Mouse (Mus musculus) limb, embryonic 13.5 days (tissue): ENCODE measurements at regions not wholly inside any gene's neighbourhood (a gene's known extent, or its start where the extent isn't known, plus 50 kb on each side); places are given as distances from the start of the nearest gene placed in this dataset.

Source experiments
- ATAC-seq: fragments of 200-750 bp; cut with Nextera tagmentation; 2 replicates; pipeline ENCODE4 v1.8.0; 2017; ENCODE audit warnings: low read depth, moderate number of reproducible peaks, moderate TSS enrichment; ENCODE audit not compliant: low FRiP score
- H3K27ac ChIP-seq: fragments of 300-500 bp; sonication (generic); 2 replicates; pipeline ENCODE4 v1.5.1; 2015; ENCODE audit warnings: inconsistent platforms, mild to moderate bottlenecking, moderate library complexity
- H3K27me3 ChIP-seq: fragments of 300-500 bp; sonication (generic); 2 replicates; pipeline ENCODE4 v1.6.1; 2015; ENCODE audit warnings: mild to moderate bottlenecking, inconsistent platforms
- H3K36me3 ChIP-seq: fragments of 300-500 bp; sonication (generic); 2 replicates; pipeline ENCODE4 v1.6.1; 2015; ENCODE audit warnings: inconsistent platforms, mild to moderate bottlenecking, moderate library complexity
- H3K4me1 ChIP-seq: fragments of 300-500 bp; sonication (generic); 2 replicates; pipeline ENCODE4 v1.6.1; 2015; ENCODE audit warnings: inconsistent platforms
- H3K4me2 ChIP-seq: fragments of 300-500 bp; sonication (generic); replicated peaks from 2 replicates; pipeline ENCODE4 v1.6.1; 2015; ENCODE audit warnings: inconsistent platforms, mild to moderate bottlenecking, moderate library complexity
- H3K4me3 ChIP-seq: fragments of 300-500 bp; sonication (generic); 2 replicates; pipeline ENCODE4 v1.5.1; 2015; ENCODE audit warnings: moderate library complexity, mild to moderate bottlenecking, inconsistent platforms
- H3K9ac ChIP-seq: fragments of 300-500 bp; sonication (generic); 2 replicates; pipeline ENCODE4 v1.6.1; 2015; ENCODE audit warnings: mild to moderate bottlenecking, inconsistent platforms
- H3K9me3 ChIP-seq: fragments of 300-500 bp; sonication (generic); 2 replicates; pipeline ENCODE4 v1.6.1; 2016; ENCODE audit warnings: inconsistent platforms
- WGBS: fragments of 180-500 bp; shearing (Covaris S2); methylation state at CpG from one replicate; pipeline ENCODE4 v1.1.7; 2015; 5-methylcytosine and 5-hydroxymethylcytosine counted together

DNA sequence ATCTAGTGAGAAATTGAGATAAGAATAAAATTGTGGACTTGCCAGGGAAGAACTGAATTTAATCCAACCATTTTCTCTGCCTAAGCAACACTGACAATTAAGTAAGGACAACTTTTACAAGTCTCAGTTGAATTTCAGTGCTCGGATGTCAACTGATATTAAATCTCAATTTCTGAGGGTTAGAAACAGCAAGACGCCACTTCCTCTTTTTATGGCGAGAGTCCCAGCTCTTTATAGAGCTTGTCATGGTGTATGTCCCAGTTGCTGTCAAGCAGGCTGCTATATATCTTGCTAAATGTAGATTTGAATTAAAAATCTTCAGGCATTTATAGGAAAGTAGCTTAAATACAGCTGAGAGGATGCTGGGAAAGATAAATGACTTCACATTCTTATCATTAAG lies 697.8 kb upstream of the Got2 start:
- no peak overlapping the region for H3K9ac ChIP-seq
- 48% methylated on average over 3 of the region's 3 CpGs for WGBS
- H3K36me3 ChIP-seq: no peaks in the 10 kb centered on the region

DNA sequence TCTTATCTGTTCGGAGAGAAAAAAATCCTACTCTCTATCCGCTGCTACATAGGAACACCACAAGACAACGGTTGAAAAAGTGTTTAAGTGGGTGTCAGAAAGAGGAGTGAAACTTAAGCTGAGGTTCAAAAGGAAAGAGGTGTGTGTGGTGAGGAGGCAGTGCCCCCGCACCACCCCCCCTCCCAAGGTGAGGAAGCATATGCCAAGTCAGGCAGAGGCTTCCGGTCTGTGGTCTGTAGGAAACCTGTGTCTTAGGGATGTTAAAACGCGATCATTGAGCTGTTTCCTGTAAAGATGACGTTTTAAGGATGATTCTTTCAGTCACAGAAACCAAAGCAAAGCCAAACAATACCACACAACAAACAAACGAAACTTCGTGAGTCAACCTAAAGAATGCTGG lies 664.2 kb upstream of the Got2 start:
- no peak for ATAC-seq
- Histone ChIP-seq H3K36me3 (no peaks in the 10 kb centered on the region), H3K9ac (no peak overlapping the region), H3K9me3 (no peaks in the 10 kb centered on the region), H3K4me3 (no peak overlapping the region), H3K27me3 (no peaks in the 10 kb centered on the region), H3K27ac (no peak overlapping the region), H3K4me1 (no peaks in the 10 kb centered on the region), H3K4me2 (no peak overlapping the region)
- WGBS: 75% methylated on average over 10 of the region's 10 CpGs

More for the DNA sequence above, 697.8 kb upstream of the Got2 start:
- Histone ChIP-seq H3K4me2 (no peak overlapping the region), H3K27me3 (no peaks in the 10 kb centered on the region), H3K4me3 (no peak overlapping the region), H3K27ac (no peak overlapping the region), H3K9me3 (no peaks in the 10 kb centered on the region), H3K4me1 (no peaks in the 10 kb centered on the region)
- ATAC-seq: no peak

- Histone ChIP-seq H3K9ac (no peak overlapping the region), H3K9me3 (no peaks in the 10 kb centered on the region), H3K4me3 (no peak overlapping the region), H3K27me3 (no peaks in the 10 kb centered on the region), H3K36me3 (no peaks in the 10 kb centered on the region), H3K27ac (no peak overlapping the region), H3K4me1 (no peaks in the 10 kb centered on the region), H3K4me2 (no peak overlapping the region)
- ATAC-seq: no peak
- 88% methylated on average over 2 of the region's 2 CpGs for WGBS
These were observed 662.1 kb upstream of the Got2 start for GRCm38 (mm10) chr8:96550408-96550807.

- 74% methylated on average over 4 of the region's 4 CpGs for WGBS
- Histone ChIP-seq H3K4me3 (no peak overlapping the region), H3K36me3 (no peaks in the 10 kb centered on the region), H3K9me3 (no peaks in the 10 kb centered on the region), H3K9ac (no peak overlapping the region), H3K4me2 (no peak overlapping the region), H3K27ac (no peak overlapping the region), H3K4me1 (no peaks in the 10 kb centered on the region), H3K27me3 (no peaks in the 10 kb centered on the region)
- ATAC-seq: no peak
These were observed 660.3 kb upstream of the Got2 start for GRCm38 (mm10) chr8:96548663-96549062.

GRCm38 (mm10) chr8:96548187-96548586 lies 659.8 kb upstream of the Got2 start:
- H3K9me3 ChIP-seq: no peaks in the 10 kb centered on the region
- no peak for ATAC-seq
- no peak overlapping the region for H3K4me3 ChIP-seq
- no peak overlapping the region for H3K9ac ChIP-seq
- no peak overlapping the region for H3K27ac ChIP-seq
- H3K36me3 ChIP-seq: no peaks in the 10 kb centered on the region
- H3K27me3 ChIP-seq: no peaks in the 10 kb centered on the region
- no peaks in the 10 kb centered on the region for H3K4me1 ChIP-seq
- no peak overlapping the region for H3K4me2 ChIP-seq

DNA sequence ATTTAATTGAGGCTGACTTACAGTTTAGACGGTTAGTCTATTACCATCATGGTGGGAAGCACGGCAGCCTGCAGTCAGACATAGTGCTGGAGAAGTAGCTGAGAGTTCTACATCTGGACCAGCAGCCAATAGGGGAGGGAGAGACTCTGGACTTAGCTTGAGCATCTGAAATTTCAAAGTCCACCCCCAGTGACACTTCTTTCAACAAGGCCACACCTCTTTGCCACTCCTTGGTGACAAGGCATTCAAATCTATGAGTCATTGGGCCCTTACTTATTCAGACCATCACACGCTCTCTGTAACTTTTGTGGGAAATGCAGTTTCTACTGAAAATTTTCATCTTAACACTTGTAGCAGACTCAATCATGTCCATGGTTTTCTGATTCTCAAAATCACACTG lies 653.9 kb upstream of the Got2 start:
- Histone ChIP-seq H3K27me3 (no peaks in the 10 kb centered on the region), H3K27ac (no peak overlapping the region), H3K4me2 (no peak overlapping the region), H3K9ac (no peak overlapping the region), H3K4me3 (no peak overlapping the region), H3K9me3 (no peaks in the 10 kb centered on the region), H3K4me1 (no peaks in the 10 kb centered on the region), H3K36me3 (no peaks in the 10 kb centered on the region)
- 88% methylated on average over 3 of the region's 3 CpGs for whole genome bisulfite sequencing
- no peak for ATAC-seq

DNA sequence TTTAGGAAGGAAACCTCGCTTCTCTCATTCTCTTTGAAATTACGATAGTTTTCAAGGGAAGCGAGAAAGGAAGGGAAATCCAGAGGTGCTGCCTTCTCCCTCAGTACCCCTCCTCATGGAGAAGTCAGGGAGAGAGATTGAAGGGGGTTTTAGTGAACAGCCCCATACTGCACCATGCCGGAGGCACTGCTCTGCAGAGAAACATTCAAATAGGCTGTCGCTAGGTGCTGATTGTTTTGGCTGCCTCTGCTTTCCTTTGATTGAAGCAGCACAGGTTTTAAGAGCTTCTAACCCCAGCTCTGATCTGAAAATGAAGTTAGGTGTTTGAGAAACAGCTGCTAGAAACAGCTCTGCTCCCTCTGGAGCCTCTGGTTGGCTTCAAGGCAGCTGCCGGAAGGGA lies 610.5 kb upstream of the Got2 start:
- WGBS: 44% methylated on average over 6 of the region's 6 CpGs
- peak; percentile 64; the same call in 1 of the 2 replicates for ATAC-seq
- no peaks in the 10 kb centered on the region for H3K36me3 ChIP-seq
- H3K4me1 ChIP-seq: peaks cover 14% of the 10 kb centered on the region
- no peak overlapping the region for H3K9ac ChIP-seq
- peak overlapping the region; percentile 15; the same call in 1 of the 2 replicates for H3K27ac ChIP-seq
- 0 out of 2 replicates have a peak overlapping the region, but pooled peaks have one; percentile 9 for H3K4me2 ChIP-seq
- H3K4me3 ChIP-seq: no peak overlapping the region
- no peaks in the 10 kb centered on the region for H3K9me3 ChIP-seq
- no peaks in the 10 kb centered on the region for H3K27me3 ChIP-seq

DNA sequence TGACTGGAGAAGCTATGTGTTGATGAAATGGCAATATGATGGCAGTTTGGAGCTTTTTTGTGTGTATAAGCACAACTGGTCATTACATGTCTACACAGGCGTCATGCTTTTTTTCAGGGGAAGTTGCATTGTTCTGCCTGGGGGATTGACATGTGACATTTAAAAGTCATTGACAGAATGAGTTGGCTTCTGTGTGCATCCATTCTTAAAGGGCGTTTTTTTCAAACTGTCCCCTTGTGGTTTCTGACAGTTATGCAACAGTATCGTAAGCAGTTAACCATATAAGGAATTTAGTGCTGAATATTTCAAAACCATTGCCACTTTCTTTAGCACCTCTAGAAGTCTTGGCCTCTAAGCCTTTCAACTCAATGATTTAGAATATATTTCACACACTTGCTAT lies 607.1 kb upstream of the Got2 start:
- no peak overlapping the region for H3K4me2 ChIP-seq
- H3K9me3 ChIP-seq: no peaks in the 10 kb centered on the region
- no peaks in the 10 kb centered on the region for H3K27me3 ChIP-seq
- H3K4me1 ChIP-seq: peaks cover 14% of the 10 kb centered on the region
- WGBS: 90% methylated on average over 3 of the region's 3 CpGs
- H3K36me3 ChIP-seq: no peaks in the 10 kb centered on the region
- no peak overlapping the region for H3K9ac ChIP-seq
- no peak overlapping the region for H3K4me3 ChIP-seq
- no peak for ATAC-seq
- H3K27ac ChIP-seq: no peak overlapping the region

DNA sequence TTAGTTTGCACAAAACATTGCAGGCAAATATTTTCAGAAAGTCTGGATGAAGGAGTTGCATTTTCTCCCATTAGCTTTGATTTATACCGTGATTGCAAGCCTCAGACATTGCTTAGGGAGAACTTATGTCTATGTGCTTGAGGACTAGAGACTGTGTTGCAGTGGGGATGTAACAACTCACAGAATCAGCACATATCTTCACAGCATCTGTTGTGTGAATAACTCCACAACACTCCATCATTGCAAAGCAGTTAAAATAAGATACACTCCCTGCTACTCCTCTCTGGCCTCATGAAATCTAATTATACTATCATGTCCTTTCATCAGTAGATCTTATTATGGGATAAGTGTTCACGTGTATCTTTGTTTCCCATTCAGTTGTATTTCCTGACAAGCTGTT lies 601.5 kb upstream of the Got2 start:
- WGBS: 56% methylated on average over 2 of the region's 2 CpGs
- Histone ChIP-seq H3K4me3 (no peak overlapping the region), H3K27me3 (no peaks in the 10 kb centered on the region), H3K27ac (no peak overlapping the region), H3K9me3 (no peaks in the 10 kb centered on the region), H3K4me2 (no peak overlapping the region), H3K9ac (no peak overlapping the region), H3K4me1 (no peaks in the 10 kb centered on the region), H3K36me3 (no peaks in the 10 kb centered on the region)
- ATAC-seq: no peak

DNA sequence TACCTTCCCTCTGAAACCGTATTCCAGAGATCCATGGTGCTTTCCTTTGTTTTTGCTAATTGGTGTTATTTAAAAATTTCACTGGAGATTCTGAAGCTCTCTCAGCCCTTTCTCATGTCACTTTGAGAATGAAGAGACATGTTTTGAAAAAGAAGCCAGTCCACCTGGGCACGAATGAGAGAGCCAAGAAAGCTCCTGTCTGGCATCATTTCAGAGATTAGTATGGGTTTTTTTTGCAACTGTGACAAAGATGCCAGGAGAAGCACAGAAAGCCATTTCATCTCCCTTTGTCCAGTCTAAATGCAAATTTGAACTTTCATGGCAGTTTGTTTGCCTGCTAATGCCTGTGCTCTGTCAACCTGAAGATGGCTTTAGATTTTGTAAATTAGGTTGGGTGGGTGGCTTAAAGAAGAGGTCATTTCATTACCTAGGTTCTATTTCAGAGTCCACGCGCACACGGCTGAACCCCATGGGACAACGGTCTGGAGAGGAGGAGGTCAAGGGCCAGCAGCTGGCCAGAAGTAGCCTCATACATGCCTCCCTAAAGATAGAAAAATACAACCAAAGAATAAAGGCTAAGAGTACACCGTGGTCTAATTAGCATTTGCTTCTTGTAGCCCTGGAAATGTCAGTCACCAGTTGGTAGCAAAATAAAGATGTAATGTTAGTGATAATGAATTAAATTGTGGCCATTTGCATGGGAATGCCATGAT lies 600.5 kb upstream of the Got2 start:
- H3K4me1 ChIP-seq: no peaks in the 10 kb centered on the region
- no peak for ATAC-seq
- no peak overlapping the region for H3K9ac ChIP-seq
- H3K27me3 ChIP-seq: no peaks in the 10 kb centered on the region
- H3K9me3 ChIP-seq: no peaks in the 10 kb centered on the region
- no peak overlapping the region for H3K4me3 ChIP-seq
- 62% methylated on average over 7 of the region's 7 CpGs for WGBS
- H3K4me2 ChIP-seq: no peak overlapping the region
- H3K27ac ChIP-seq: no peak overlapping the region
- H3K36me3 ChIP-seq: no peaks in the 10 kb centered on the region

DNA sequence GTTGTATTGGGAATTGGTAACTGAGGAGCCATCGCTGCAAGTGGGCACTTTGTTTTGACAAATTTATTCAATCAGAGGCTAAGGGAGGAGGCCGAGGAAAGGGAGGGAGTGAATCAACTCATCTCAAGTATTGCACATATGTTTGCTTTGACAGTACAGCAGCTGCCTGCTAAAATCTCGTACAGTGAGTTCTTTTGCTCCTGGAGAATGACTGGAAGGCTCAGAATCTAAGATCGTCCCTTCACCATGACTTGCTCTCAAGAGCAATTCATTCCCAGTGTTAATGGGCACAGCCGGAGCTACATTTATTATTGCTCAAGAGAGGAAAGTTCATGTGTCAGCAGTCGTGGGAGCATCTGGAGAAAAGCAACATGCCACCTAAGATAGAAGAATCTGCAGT lies 567.6 kb upstream of the Got2 start:
- H3K4me1 ChIP-seq: no peaks in the 10 kb centered on the region
- H3K4me3 ChIP-seq: peak overlapping the region; percentile 24; the same call in 1 of the 2 replicates
- no peaks in the 10 kb centered on the region for H3K36me3 ChIP-seq
- ATAC-seq: no peak
- H3K27me3 ChIP-seq: no peaks in the 10 kb centered on the region
- 13% methylated on average over 6 of the region's 6 CpGs for WGBS
- H3K27ac ChIP-seq: no peak overlapping the region
- no peak overlapping the region for H3K9ac ChIP-seq
- no peaks in the 10 kb centered on the region for H3K9me3 ChIP-seq
- peak overlapping the region; percentile 54 for H3K4me2 ChIP-seq

DNA sequence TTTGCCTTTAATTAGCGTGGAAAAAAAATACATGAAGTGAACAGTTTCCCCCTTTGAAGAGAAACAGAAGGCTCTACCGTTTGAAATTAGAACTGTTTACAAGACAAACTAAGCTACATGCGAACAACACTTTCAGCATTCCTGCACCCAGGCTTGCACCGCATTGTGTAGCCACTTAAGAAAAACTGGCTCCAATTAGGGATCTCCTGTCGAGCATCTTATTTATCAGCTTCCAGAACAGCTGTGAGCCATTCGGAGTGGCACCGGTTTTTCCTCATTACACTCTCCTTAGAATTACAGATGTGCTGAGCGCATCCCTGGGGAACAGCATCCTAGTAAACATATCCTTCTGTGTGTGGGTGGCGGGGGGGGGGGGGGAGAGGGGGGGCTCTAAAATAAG lies 567.0 kb upstream of the Got2 start:
- Histone ChIP-seq H3K4me1 (no peaks in the 10 kb centered on the region), H3K36me3 (no peaks in the 10 kb centered on the region), H3K4me2 (peak overlapping the region; percentile 54), H3K4me3 (peak overlapping the region; percentile 24), H3K9ac (no peak overlapping the region), H3K9me3 (no peaks in the 10 kb centered on the region), H3K27ac (no peak overlapping the region), H3K27me3 (no peaks in the 10 kb centered on the region)
- ATAC-seq: no peak
- 9% methylated on average over 9 of the region's 9 CpGs for WGBS

- H3K27ac ChIP-seq: no peak overlapping the region
- H3K36me3 ChIP-seq: no peaks in the 10 kb centered on the region
- H3K9me3 ChIP-seq: no peaks in the 10 kb centered on the region
- no peak overlapping the region for H3K9ac ChIP-seq
- no peaks in the 10 kb centered on the region for H3K27me3 ChIP-seq
- WGBS: 56% methylated on average over 1 of the region's 1 CpGs
- no peak for ATAC-seq
- H3K4me2 ChIP-seq: no peak overlapping the region
- H3K4me3 ChIP-seq: no peak overlapping the region
- no peaks in the 10 kb centered on the region for H3K4me1 ChIP-seq
These were observed 541.4 kb upstream of the Got2 start for GRCm38 (mm10) chr8:96429708-96430107.
